Mouse (Mus musculus): Measurements from ENCODE around the gene Tas1r1. TPM values are rescaled to one million over a fixed set of nuclear protein-coding genes. Genes with fewer than 3 reads are reported as not detected.

The Tas1r1 gene
- total and polyA plus RNA-seq, 3 experiments, result 0.12 to 0.21 TPM; not detected in 1

GRCm38 (mm10) chr4:152072655-152073054, 34.3 kb upstream of the Tas1r1 start:
- no peak overlapping the region for H3K27ac ChIP-seq (ENCODE audit: control insufficient read depth, low read depth, low read length)
- no peaks in the 10 kb centered on the region for H3K79me2 ChIP-seq (ENCODE audit: control insufficient read depth, insufficient read depth, low read length, poor library complexity)
- H3K4me1 ChIP-seq (ENCODE audit: control insufficient read depth in 1 of 2, insufficient read depth in 2 of 2, low read length in 2 of 2), result no peaks in the 10 kb centered on the region
- no peak overlapping the region for H3K4me3 ChIP-seq (ENCODE audit: control insufficient read depth in 1 of 2, insufficient read depth in 1 of 2, low read depth in 2 of 2, low read length in 2 of 2)
- no peak for TF ChIP-seq MAZ (IDR thresholded peaks at IDR 0.05; ENCODE audit: low read depth, low read length)
- TF ChIP-seq MAFK (IDR thresholded peaks at IDR 0.05; ENCODE audit: borderline replicate concordance, low read depth, low read length), result no peak
- no peak for TF ChIP-seq CHD2 (IDR thresholded peaks at IDR 0.05; ENCODE audit: low read length)
- TF ChIP-seq USF2 (IDR thresholded peaks at IDR 0.05; ENCODE audit: borderline replicate concordance in 1 of 2, insufficient read depth in 1 of 2, low read depth in 1 of 2, low read length in 2 of 2), result no peak
- no peak for TF ChIP-seq JUND (IDR thresholded peaks at IDR 0.05; ENCODE audit: low read depth, low read length)
- no peak for TF ChIP-seq TCF12 (IDR thresholded peaks at IDR 0.05; ENCODE audit: low read depth, low read length)
- no peak for TF ChIP-seq POLR2A (IDR thresholded peaks at IDR 0.05; ENCODE audit: control insufficient read depth in 1 of 2, insufficient read depth in 1 of 2, low read depth in 1 of 2, low read length in 2 of 2, poor library complexity in 1 of 2)
- TF ChIP-seq ZNF384 (IDR thresholded peaks at IDR 0.05; ENCODE audit: low read depth, low read length), result no peak
- TF ChIP-seq TBP (IDR thresholded peaks at IDR 0.05; ENCODE audit: low read depth, low read length), result no peak
- TF ChIP-seq SIN3A (IDR thresholded peaks at IDR 0.05; ENCODE audit: low read length), result no peak
- TF ChIP-seq ETS1 (IDR thresholded peaks at IDR 0.05; ENCODE audit: low read depth, low read length), result no peak
- no peak for TF ChIP-seq ZMIZ1 (IDR thresholded peaks at IDR 0.05; ENCODE audit: low read depth, low read length)
- TF ChIP-seq MXI1 (IDR thresholded peaks at IDR 0.05; ENCODE audit: low read depth, low read length), result no peak
- no peak for TF ChIP-seq KAT2A (conservative IDR thresholded peaks at IDR 0.05; ENCODE audit: low read depth, low read length)
- TF ChIP-seq NELFE (IDR thresholded peaks at IDR 0.05; ENCODE audit: low read depth, low read length), result no peak
- TF ChIP-seq RCOR1 (IDR thresholded peaks at IDR 0.05; ENCODE audit: low read depth, low read length), result no peak
- no peak for TF ChIP-seq NRF1 (IDR thresholded peaks at IDR 0.05; ENCODE audit: insufficient read depth, low read depth, low read length, poor library complexity, severe bottlenecking)
- TF ChIP-seq ZKSCAN1 (IDR thresholded peaks at IDR 0.05; ENCODE audit: low read depth, low read length), result no peak
- H3K9me3 ChIP-seq (replicated peaks; ENCODE audit: insufficient read depth, low read length), result no peaks in the 10 kb centered on the region
- DNase-seq (ENCODE audit: low read depth, low spot score), result no peak
- no peaks in the 10 kb centered on the region for H3K27me3 ChIP-seq (ENCODE audit: control insufficient read depth in 1 of 2, insufficient read depth in 2 of 2, low read length in 2 of 2)
- H3K9ac ChIP-seq (ENCODE audit: control insufficient read depth, low read depth, low read length, poor library complexity, severe bottlenecking), result no peak overlapping the region
- H3K36me3 ChIP-seq (ENCODE audit: control insufficient read depth in 1 of 2, insufficient read depth in 2 of 2, low read length in 2 of 2), result no peaks in the 10 kb centered on the region

GRCm38 (mm10) chr4:152072121-152072601, 33.8 kb upstream of the Tas1r1 start, which contains the start of gene Plekhg5:
Plekhg5 (plus strand) TSS chr4:152072498.
- H3K9me3 ChIP-seq (replicated peaks; ENCODE audit: insufficient read depth, low read length), result no peaks in the 10 kb centered on the region
- no peaks in the 10 kb centered on the region for H3K36me3 ChIP-seq (ENCODE audit: control insufficient read depth in 1 of 2, insufficient read depth in 2 of 2, low read length in 2 of 2)
- DNase-seq (ENCODE audit: low read depth, low spot score), result no peak
- no peaks in the 10 kb centered on the region for H3K4me1 ChIP-seq (ENCODE audit: control insufficient read depth in 1 of 2, insufficient read depth in 2 of 2, low read length in 2 of 2)
- H3K9ac ChIP-seq (ENCODE audit: control insufficient read depth, low read depth, low read length, poor library complexity, severe bottlenecking), result no peak within 1 kb of the TSS
- no peak within 1 kb of the TSS for H3K4me3 ChIP-seq (ENCODE audit: control insufficient read depth in 1 of 2, insufficient read depth in 1 of 2, low read depth in 2 of 2, low read length in 2 of 2)
- H3K27ac ChIP-seq (ENCODE audit: control insufficient read depth, low read depth, low read length), result no peak within 1 kb of the TSS
- no peaks in the 10 kb centered on the region for H3K79me2 ChIP-seq (ENCODE audit: control insufficient read depth, insufficient read depth, low read length, poor library complexity)
- TF ChIP-seq MAX (IDR thresholded peaks at IDR 0.05; ENCODE audit: low read length), result no peak
- no peak for TF ChIP-seq USF1 (IDR thresholded peaks at IDR 0.05; ENCODE audit: low read depth, low read length)
- TF ChIP-seq TCF12 (IDR thresholded peaks at IDR 0.05; ENCODE audit: low read depth, low read length), result no peak
- no peak for TF ChIP-seq TAL1 (IDR thresholded peaks at IDR 0.05; ENCODE audit: low read length)
- no peak for TF ChIP-seq RAD21 (IDR thresholded peaks at IDR 0.05; ENCODE audit: low read depth, low read length)
- no peak for TF ChIP-seq MAZ (IDR thresholded peaks at IDR 0.05; ENCODE audit: low read depth, low read length)
- TF ChIP-seq NRF1 (IDR thresholded peaks at IDR 0.05; ENCODE audit: insufficient read depth, low read depth, low read length, poor library complexity, severe bottlenecking), result no peak
- no peak for TF ChIP-seq POLR2AphosphoS2 (IDR thresholded peaks at IDR 0.05; ENCODE audit: low read length)
- TF ChIP-seq CHD2 (IDR thresholded peaks at IDR 0.05; ENCODE audit: low read length), result no peak
- TF ChIP-seq CTCF (IDR thresholded peaks at IDR 0.05 in 2 of 3, conservative IDR thresholded peaks at IDR 0.05 in 1 of 3; ENCODE audit: control insufficient read depth in 1 of 3, insufficient read depth in 1 of 3, low read depth in 2 of 3, low read length in 3 of 3, poor library complexity in 1 of 3, severe bottlenecking in 1 of 3), result no peak
- no peak for TF ChIP-seq MYC (IDR thresholded peaks at IDR 0.05; ENCODE audit: low read depth, low read length)
- TF ChIP-seq ZKSCAN1 (IDR thresholded peaks at IDR 0.05; ENCODE audit: low read depth, low read length), result no peak
- TF ChIP-seq ZNF384 (IDR thresholded peaks at IDR 0.05; ENCODE audit: low read depth, low read length), result no peak
- no peak for TF ChIP-seq ETS1 (IDR thresholded peaks at IDR 0.05; ENCODE audit: low read depth, low read length)
- H3K27me3 ChIP-seq (ENCODE audit: control insufficient read depth in 1 of 2, insufficient read depth in 2 of 2, low read length in 2 of 2), result no peaks in the 10 kb centered on the region
